Mouse (Mus musculus) CH12.LX (cell line): ENCODE data around the gene Mad1l1.

Experiments used
- CTCF ChIP-seq, 2 experiments: IDR thresholded peaks in 1 of 2; conservative IDR thresholded peaks in 1 of 2; 2 replicates each; pipeline ENCODE4 v1.5.1; 2011 to 2012; ENCODE audit warnings: low read depth in 2 of 2, low read length in 2 of 2, improper control_type of control experiment in 1 of 2, inconsistent platforms in 1 of 2, mild to moderate bottlenecking in 1 of 2, moderate library complexity in 1 of 2
- MEF2A ChIP-seq: IDR thresholded peaks from 2 replicates; pipeline ENCODE4 v1.6.1; 2014; ENCODE audit warnings: low read depth, mild to moderate bottlenecking, inconsistent platforms, low read length, improper control_type of control experiment, borderline replicate concordance

GRCm38 (mm10) chr5:139964391-139964790 is 357.0 kb downstream of the Mad1l1 start:
- no peak for TF ChIP-seq CTCF (conservative IDR thresholded peaks at IDR 0.05 in 1 of 2, IDR thresholded peaks at IDR 0.05 in 1 of 2; ENCODE audit: low read depth in 2 of 2, low read length in 2 of 2)
- no peak for TF ChIP-seq MEF2A
